Mouse (Mus musculus) ES-E14 (cell line): ENCODE data around the gene Gpatch11.

ENCODE experiments used
- CHD2 ChIP-seq: IDR thresholded peaks from 2 replicates; pipeline ENCODE4 v1.6.1; 2014; ENCODE audit warnings: mild to moderate bottlenecking, low read depth, low read length, inconsistent platforms
- HCFC1 ChIP-seq: IDR thresholded peaks from 2 replicates; pipeline ENCODE4 v1.6.1; 2012; ENCODE audit warnings: low read length, inconsistent platforms, borderline replicate concordance; ENCODE audit not compliant: insufficient read depth
- MAFK ChIP-seq: IDR thresholded peaks from 2 replicates; pipeline ENCODE4 v1.6.1; 2014; ENCODE audit warnings: mild to moderate bottlenecking, low read depth, low read length, inconsistent platforms; ENCODE audit not compliant: insufficient read depth
- ZC3H11A ChIP-seq: IDR thresholded peaks from 2 replicates; pipeline ENCODE4 v1.6.1; 2012; ENCODE audit warnings: low read depth, mild to moderate bottlenecking, inconsistent platforms, low read length, borderline replicate concordance

DNA sequence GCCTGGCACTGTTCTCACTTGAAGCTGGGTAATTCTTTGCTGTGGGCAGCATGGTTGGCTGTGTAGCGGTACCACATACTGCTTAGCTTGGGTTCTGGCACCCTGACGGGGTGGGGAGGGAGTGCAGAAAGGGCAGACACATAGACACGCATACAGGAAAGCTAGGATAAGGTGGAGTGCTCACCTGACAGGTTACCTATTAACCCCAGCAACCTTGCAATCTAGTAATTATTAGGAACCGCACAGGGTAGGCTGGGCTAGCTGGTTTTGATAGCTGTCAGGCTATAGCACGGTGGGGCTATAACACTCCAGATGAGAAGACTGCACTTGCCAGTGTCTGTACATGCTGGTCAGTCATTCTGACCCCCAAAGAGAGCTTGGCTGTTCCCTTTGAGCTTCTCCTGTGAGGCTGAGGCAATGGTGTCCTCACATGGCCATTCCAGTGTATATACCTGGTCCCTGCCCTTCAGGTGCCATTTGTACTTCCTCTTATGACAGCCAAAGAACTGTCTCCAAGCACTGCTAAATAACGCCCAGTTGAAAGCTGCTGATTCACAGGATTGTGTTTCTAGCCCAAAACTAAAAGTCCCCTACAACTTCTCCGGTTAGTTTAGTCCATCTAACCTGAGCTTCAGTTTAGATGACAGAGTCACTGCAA, 7.0 kb downstream of the Gpatch11 start:
- TF ChIP-seq CHD2 = no peak
- no peak for TF ChIP-seq HCFC1
- TF ChIP-seq MAFK = no peak
- TF ChIP-seq ZC3H11A = no peak
